In genomic region chr11:4594608-4595500, GRCm38 (mm10) we compare ENCODE assay signal across 8 mouse cellular contexts. TPM values are rescaled to one million over a fixed set of nuclear protein-coding genes. Genes with fewer than 3 reads are reported as not detected.
DNase-seq lines count a peak whose midpoint lies in the region; ATAC-seq and TF ChIP-seq lines count a peak whose summit lies in the region.

Mtmr3 (minus strand) TSS chr11:4594863.

- H3K36me3 ChIP-seq in embryonic facial prominence, embryonic 14.5 days (ENCODE audit: control insufficient read depth, insufficient read depth, low read length) = no peaks in the 10 kb centered on the region
- H3K36me3 ChIP-seq in limb, embryonic 14.5 days (ENCODE audit: control insufficient read depth, insufficient read depth, low read length) = no peaks in the 10 kb centered on the region
- no peaks in the 10 kb centered on the region for H3K36me3 ChIP-seq in midbrain, postnatal 0 days (ENCODE audit: insufficient read depth, low read length)

- H3K9me3 ChIP-seq in embryonic facial prominence, embryonic 14.5 days (ENCODE audit: control insufficient read depth, low read length) = no peaks in the 10 kb centered on the region
- no peaks in the 10 kb centered on the region for H3K9me3 ChIP-seq in limb, embryonic 14.5 days (ENCODE audit: control insufficient read depth, low read length)
- H3K9me3 ChIP-seq in midbrain, postnatal 0 days (ENCODE audit: low read length) = no peaks in the 10 kb centered on the region

- no peak for TF ChIP-seq POLR2A in limb, embryonic 14.5 days (IDR thresholded peaks at IDR 0.05; ENCODE audit: borderline replicate concordance, extremely low read depth, insufficient read depth, insufficient read length)

- DNase-seq in 3T3-L1 (ENCODE audit: low read depth, low spot score) = peak; percentile 91
- DNase-seq in adrenal gland, postnatal 4 days (ENCODE audit: low spot score in 2 of 2) = peak; percentile 89 to 91
- DNase-seq in embryonic facial prominence, embryonic 14.5 days (ENCODE audit: low spot score) = peak; percentile 97
- peak; percentile 91 for DNase-seq in heart, adult 8-10 months (ENCODE audit: low spot score)
- DNase-seq in kidney, adult 9 months = peak; percentile 96
- DNase-seq in limb, embryonic 14.5 days (ENCODE audit: low spot score) = peak; percentile 96
- peak; percentile 97 for DNase-seq in midbrain, postnatal 0 days (ENCODE audit: low spot score)
- peak; percentile 98 for DNase-seq in spleen, postnatal 14 days (ENCODE audit: low spot score in 2 of 2)

- no peak for TF ChIP-seq CTCF in midbrain, postnatal 0 days (IDR thresholded peaks at IDR 0.05)

- peak within 1 kb of the TSS; percentile 52 for H3K4me2 ChIP-seq in embryonic facial prominence, embryonic 14.5 days (ENCODE audit: low read depth, low read length)
- H3K4me2 ChIP-seq in limb, embryonic 14.5 days (replicated peaks; ENCODE audit: low read depth, low read length, severe bottlenecking) = peak within 1 kb of the TSS; percentile 53
- peak within 1 kb of the TSS; percentile 70 for H3K4me2 ChIP-seq in midbrain, postnatal 0 days (ENCODE audit: low read depth, low read length, poor library complexity, severe bottlenecking)

- peaks cover 22% of the 10 kb centered on the region for H3K4me1 ChIP-seq in embryonic facial prominence, embryonic 14.5 days (ENCODE audit: control insufficient read depth, insufficient read depth, low read length)
- H3K4me1 ChIP-seq in limb, embryonic 14.5 days (ENCODE audit: control insufficient read depth, insufficient read depth, low read length) = peaks cover 10% of the 10 kb centered on the region
- peaks cover 7% of the 10 kb centered on the region; the same call in 1 of the 2 replicates for H3K4me1 ChIP-seq in midbrain, postnatal 0 days (ENCODE audit: insufficient read depth, low read length)

- H3K9ac ChIP-seq in embryonic facial prominence, embryonic 14.5 days (ENCODE audit: low read depth, low read length) = peak within 1 kb of the TSS; percentile 98
- H3K9ac ChIP-seq in limb, embryonic 14.5 days (ENCODE audit: low read depth, low read length, severe bottlenecking) = peak within 1 kb of the TSS; percentile 97
- peak within 1 kb of the TSS; percentile 82 for H3K9ac ChIP-seq in midbrain, postnatal 0 days (replicated peaks; ENCODE audit: low read length, poor library complexity, severe bottlenecking)

- H3K27ac ChIP-seq in embryonic facial prominence, embryonic 14.5 days (replicated peaks; ENCODE audit: low read depth, low read length) = peak within 1 kb of the TSS; percentile 96
- peak within 1 kb of the TSS; percentile 95 for H3K27ac ChIP-seq in limb, embryonic 14.5 days (replicated peaks; ENCODE audit: low read depth, low read length)
- H3K27ac ChIP-seq in midbrain, postnatal 0 days (ENCODE audit: low read depth, low read length) = peak within 1 kb of the TSS; percentile 84

- peak; percentile 93 for ATAC-seq in embryonic facial prominence, embryonic 14.5 days (ENCODE audit: low read depth)
- peak; percentile 98 for ATAC-seq in limb, embryonic 14.5 days (ENCODE audit: low FRiP score, low read depth)
- peak; percentile 95 for ATAC-seq in midbrain, postnatal 0 days (ENCODE audit: low FRiP score)

- peak within 1 kb of the TSS; percentile 98 for H3K4me3 ChIP-seq in embryonic facial prominence, embryonic 14.5 days (ENCODE audit: low read depth, low read length)
- H3K4me3 ChIP-seq in limb, embryonic 14.5 days (replicated peaks; ENCODE audit: low read length) = peak within 1 kb of the TSS; percentile 97
- H3K4me3 ChIP-seq in midbrain, postnatal 0 days (ENCODE audit: low read depth, low read length) = peak within 1 kb of the TSS; percentile 97

- H3K27me3 ChIP-seq in embryonic facial prominence, embryonic 14.5 days (replicated peaks; ENCODE audit: control insufficient read depth, insufficient read depth, low read length) = no peaks in the 10 kb centered on the region
- H3K27me3 ChIP-seq in limb, embryonic 14.5 days (ENCODE audit: control insufficient read depth, insufficient read depth, low read length) = no peaks in the 10 kb centered on the region
- H3K27me3 ChIP-seq in midbrain, postnatal 0 days (ENCODE audit: insufficient read depth, low read length) = no peaks in the 10 kb centered on the region

- WGBS in embryonic facial prominence, embryonic 14.5 days = 5% methylated on average over 37 of the region's 53 CpGs
- 4% methylated on average over 50 of the region's 53 CpGs for WGBS in limb, embryonic 14.5 days
- WGBS in midbrain, postnatal 0 days = 6% methylated on average over 39 of the region's 53 CpGs

RNA-seq across cellular contexts. Expression of gene Mtmr3, which starts in this region (rescaled TPM):
- total RNA-seq in adrenal gland, postnatal 4 days (2021) = 10 to 100 TPM; 81.9 to 85.2 TPM
- 27.7 and 30.1 TPM in 2 replicates for polyA plus RNA-seq in embryonic facial prominence, embryonic 14.5 days (2014; fragmentation: Nextera tagmentation; extraction: Ambion mirVana)
- 10 to 100 TPM; 46.6 to 51.9 (median 49.2) TPM for total RNA-seq in heart, adult 8-10 months (2022)
- 33.9 and 38.0 TPM in 2 replicates for polyA plus RNA-seq in limb, embryonic 14.5 days (2012; rRNA removed)
- 29.4 and 33.6 TPM in 2 replicates for polyA plus RNA-seq in limb, embryonic 14.5 days (2014; fragmentation: Nextera tagmentation; extraction: Ambion mirVana)
- total RNA-seq in midbrain, postnatal 0 days (2014; rRNA removed) = 93.5 and 99.1 TPM in 2 replicates
- 25.8 and 28.5 TPM in 2 replicates for polyA plus RNA-seq in midbrain, postnatal 0 days (2015; fragmentation: Nextera tagmentation; extraction: Ambion mirVana)

Comparison
In these comparisons a context has a peak if more than half of its experiments do, and no peak if none do; other contexts are left out.
1. Peak in every context shown above with its lines: DNase-seq, ATAC-seq, H3K4me3 ChIP-seq and H3K27ac ChIP-seq.